Mouse (Mus musculus): ENCODE data around the gene Rps5. TPM values are rescaled to one million over a fixed set of nuclear protein-coding genes. Genes with fewer than 3 reads are reported as not detected.
"Not testable (repeated sequence)": the region's sequence is repeated elsewhere in the genome, so short reads cannot be mapped to it uniquely, and the experiment has no call there.

The Rps5 gene
- total RNA-seq, 2 experiments from 2014 or later, result 667 to 730 TPM

GRCm38 (mm10) chr7:12922729-12923128 is 639 bp downstream of the Rps5 start:
- intact Hi-C loops (cut with DNase I; ENCODE audit: low total_unique reads), result loop anchor here (10.0 kb wide), 1 partner anchor 52 kb away; the partner anchor contains the start of gene Zfp446
- DNase-seq, result no peak

- intact Hi-C loops (cut with DNase I; ENCODE audit: low total_unique reads), result loop anchor here (10.0 kb wide), 1 partner anchor 48 kb away; the partner anchor contains the start of gene Zfp446
These were observed 4.2 kb downstream of the Rps5 start for GRCm38 (mm10) chr7:12926316-12926715.

GRCm38 (mm10) chr7:12927191-12927680 is 5.1 kb downstream of the Rps5 start, which contains the start of gene Rnf225:
Gene Rnf225, plus strand, starts transcription at chr7:12927416.
- intact Hi-C loops (cut with DNase I; ENCODE audit: low total_unique reads), result loop anchor here (10.0 kb wide), 1 partner anchor 48 kb away; the partner anchor contains the start of gene Zfp446
- no peak for DNase-seq

More at GRCm38 (mm10) chr7:12926316-12926715, 4.2 kb downstream of the Rps5 start:
- DNase-seq, result no peak

- DNase-seq, result peak; percentile 39
- intact Hi-C loops (cut with DNase I; ENCODE audit: low total_unique reads), result loop anchor here (10.0 kb wide), 1 partner anchor 47 kb away; the partner anchor contains the start of gene Zfp446
These were observed 5.9 kb downstream of the Rps5 start for GRCm38 (mm10) chr7:12927693-12928589.

- intact Hi-C loops (cut with DNase I; ENCODE audit: low total_unique reads), result no loop called here
- no peak for DNase-seq
These were observed 11.6 kb downstream of the Rps5 start for GRCm38 (mm10) chr7:12933615-12934140.

GRCm38 (mm10) chr7:12934808-12935207 is 12.7 kb downstream of the Rps5 start:
- intact Hi-C loops (cut with DNase I; ENCODE audit: low total_unique reads), result no loop called here
- no peak for DNase-seq

- DNase-seq; intact Hi-C loops (cut with DNase I; ENCODE audit: low total_unique reads): not testable (repeated sequence)
These were observed 15.2 kb downstream of the Rps5 start for GRCm38 (mm10) chr7:12937254-12937803.

- intact Hi-C loops (cut with DNase I; ENCODE audit: low total_unique reads), result no loop called here
These were observed 18.5 kb downstream of the Rps5 start for GRCm38 (mm10) chr7:12940599-12940998.

GRCm38 (mm10) chr7:12943488-12943887 is 21.4 kb downstream of the Rps5 start:
- intact Hi-C loops (cut with DNase I; ENCODE audit: low total_unique reads), result no loop called here
- DNase-seq, result no peak

More at GRCm38 (mm10) chr7:12940599-12940998, 18.5 kb downstream of the Rps5 start:
- no peak for DNase-seq

- intact Hi-C loops (cut with DNase I; ENCODE audit: low total_unique reads), result no loop called here
- peak; percentile 87 for DNase-seq
These were observed 27.2 kb downstream of the Rps5 start for GRCm38 (mm10) chr7:12949032-12949871.

GRCm38 (mm10) chr7:12949872-12950229 is 27.8 kb downstream of the Rps5 start:
- no peak for DNase-seq
- intact Hi-C loops (cut with DNase I; ENCODE audit: low total_unique reads), result no loop called here

GRCm38 (mm10) chr7:12954896-12955295 is 32.8 kb downstream of the Rps5 start:
- DNase-seq, result no peak
- intact Hi-C loops (cut with DNase I; ENCODE audit: low total_unique reads), result no loop called here

GRCm38 (mm10) chr7:12957511-12957910 is 35.4 kb downstream of the Rps5 start:
- intact Hi-C loops (cut with DNase I; ENCODE audit: low total_unique reads), result no loop called here
- DNase-seq, result no peak

- intact Hi-C loops (cut with DNase I; ENCODE audit: low total_unique reads), result no loop called here
- DNase-seq, result no peak
These were observed 36.9 kb downstream of the Rps5 start for GRCm38 (mm10) chr7:12958948-12959347.

GRCm38 (mm10) chr7:12959718-12960117 is 37.6 kb downstream of the Rps5 start:
- no peak for DNase-seq
- intact Hi-C loops (cut with DNase I; ENCODE audit: low total_unique reads), result no loop called here

GRCm38 (mm10) chr7:12961511-12962141 is 39.5 kb downstream of the Rps5 start:
- intact Hi-C loops (cut with DNase I; ENCODE audit: low total_unique reads), result no loop called here
- peak; percentile 24 for DNase-seq

GRCm38 (mm10) chr7:12965678-12966091 is 43.6 kb downstream of the Rps5 start, which contains the start of gene Zfp324:
Gene Zfp324, plus strand, starts transcription at chr7:12965838.
- intact Hi-C loops (cut with DNase I; ENCODE audit: low total_unique reads), result loop anchor here (2.0 kb wide), 1 partner anchor 67 kb away; no protein-coding TSS in a partner anchor
- peak; percentile 92 for DNase-seq

GRCm38 (mm10) chr7:12966104-12966845 is 44.2 kb downstream of the Rps5 start:
- intact Hi-C loops (cut with DNase I; ENCODE audit: low total_unique reads), result no loop called here
- peak; percentile 51 for DNase-seq

Data from gastrocnemius, postnatal 14 days (tissue).